Mouse (Mus musculus) kidney, embryonic 14.5 days (tissue): Measurements from ENCODE around the gene Ppard. TPM values are rescaled to one million over a fixed set of nuclear protein-coding genes. Genes with fewer than 3 reads are reported as not detected.

Experiments used
- ATAC-seq: fragments of 200-750 bp; cut with Nextera tagmentation; 2 replicates; pipeline ENCODE4 v1.8.0; 2017; ENCODE audit warnings: moderate number of reproducible peaks, mild to moderate bottlenecking, moderate TSS enrichment, moderate library complexity; ENCODE audit not compliant: low FRiP score, low TSS enrichment
- H3K27ac ChIP-seq: fragments of 300-500 bp; sonication (generic); 2 replicates; pipeline ENCODE4 v1.5.1; 2014; ENCODE audit warnings: low read depth, mild to moderate bottlenecking, low read length, moderate library complexity, mixed read lengths
- H3K27me3 ChIP-seq: fragments of 300-500 bp; sonication (generic); 2 replicates; pipeline ENCODE4 v1.6.1; 2014; ENCODE audit warnings: mild to moderate bottlenecking, low read length; ENCODE audit not compliant: control insufficient read depth, insufficient read depth
- H3K36me3 ChIP-seq: fragments of 300-500 bp; sonication (generic); 2 replicates; pipeline ENCODE4 v1.6.1; 2014; ENCODE audit warnings: low read length, mixed read lengths; ENCODE audit not compliant: control insufficient read depth, insufficient read depth
- H3K4me1 ChIP-seq: fragments of 300-500 bp; sonication (generic); 2 replicates; pipeline ENCODE4 v1.6.1; 2014; ENCODE audit warnings: low read length, mixed read lengths; ENCODE audit not compliant: control insufficient read depth, insufficient read depth
- H3K4me2 ChIP-seq: fragments of 300-500 bp; sonication (generic); replicated peaks from 2 replicates; pipeline ENCODE4 v1.6.1; 2014; ENCODE audit warnings: low read depth, mild to moderate bottlenecking, low read length
- H3K4me3 ChIP-seq: fragments of 300-500 bp; sonication (generic); 2 replicates; pipeline ENCODE4 v1.5.1; 2014; ENCODE audit warnings: mild to moderate bottlenecking, low read length
- H3K9ac ChIP-seq: fragments of 300-500 bp; sonication (generic); 2 replicates; pipeline ENCODE4 v1.6.1; 2014; ENCODE audit warnings: low read depth, mild to moderate bottlenecking, low read length, moderate library complexity
- H3K9me3 ChIP-seq: fragments of 300-500 bp; sonication (generic); 2 replicates; pipeline ENCODE4 v1.6.1; 2016; ENCODE audit warnings: low read length; ENCODE audit not compliant: control insufficient read depth
- WGBS: fragments of 180-500 bp; shearing (Covaris S2); extraction: QIAGEN DNeasy Blood & Tissue Kit; methylation state at CpG from one replicate; pipeline ENCODE4 v1.1.7; 2014; 5-methylcytosine and 5-hydroxymethylcytosine counted together
- polyA plus RNA-seq: library from polyadenylated mRNA; unstranded; fragments of >200 nt; fragmentation: Nextera tagmentation; extraction: Ambion mirVana; gene quantifications from 2 replicates; pipeline ENCODE4 v1.2.1, GENCODE M21; 2014

Gene Ppard
- polyA plus RNA-seq, 1 experiment from 2014 or later: 2.3 TPM

- no peak overlapping the region for H3K4me2 ChIP-seq
- no peak overlapping the region for H3K27ac ChIP-seq
- H3K9me3 ChIP-seq: no peaks in the 10 kb centered on the region
- H3K36me3 ChIP-seq: no peaks in the 10 kb centered on the region
- no peak overlapping the region for H3K4me3 ChIP-seq
- no peak for ATAC-seq
- H3K4me1 ChIP-seq: peaks cover 53% of the 10 kb centered on the region
- no peak overlapping the region for H3K9ac ChIP-seq
- 26% methylated on average over 5 of the region's 5 CpGs for WGBS
- no peaks in the 10 kb centered on the region for H3K27me3 ChIP-seq
Observed at GRCm38 (mm10) chr17:28280831-28281377, 48.4 kb downstream of the Ppard start.

- Histone ChIP-seq H3K4me1 (peaks cover 62% of the 10 kb centered on the region), H3K4me3 (no peak overlapping the region)
Observed at GRCm38 (mm10) chr17:28281866-28282441, 49.5 kb downstream of the Ppard start.

GRCm38 (mm10) chr17:28283199-28283598, 50.7 kb downstream of the Ppard start:
- Histone ChIP-seq H3K4me2 (no peak overlapping the region), H3K4me1 (peaks cover 65% of the 10 kb centered on the region)
- 78% methylated on average over 10 of the region's 10 CpGs for WGBS

More at GRCm38 (mm10) chr17:28281866-28282441, 49.5 kb downstream of the Ppard start:
- Histone ChIP-seq H3K4me2 (no peak overlapping the region), H3K36me3 (no peaks in the 10 kb centered on the region), H3K27me3 (no peaks in the 10 kb centered on the region), H3K9ac (no peak overlapping the region), H3K9me3 (no peaks in the 10 kb centered on the region), H3K27ac (no peak overlapping the region)
- 93% methylated on average over 7 of the region's 7 CpGs for WGBS
- ATAC-seq: no peak

DNA sequence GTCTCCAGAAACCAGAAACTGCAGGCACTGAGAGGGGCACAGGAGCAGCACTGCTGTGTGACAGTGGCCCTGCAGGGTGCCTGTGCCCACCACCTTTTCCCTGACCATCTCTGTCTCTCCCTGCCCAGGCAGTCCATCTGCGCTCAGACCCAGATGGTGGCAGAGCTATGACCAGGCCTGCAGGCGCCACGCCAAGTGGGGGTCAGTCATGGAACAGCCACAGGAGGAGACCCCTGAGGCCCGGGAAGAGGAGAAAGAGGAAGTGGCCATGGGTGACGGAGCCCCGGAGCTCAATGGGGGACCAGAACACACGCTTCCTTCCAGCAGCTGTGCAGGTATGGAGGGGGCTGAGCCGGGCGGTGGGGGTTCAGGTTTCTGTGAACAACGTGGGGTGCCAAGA, 53.6 kb downstream of the Ppard start:
- WGBS: 59% methylated on average over 10 of the region's 10 CpGs
- Histone ChIP-seq H3K36me3 (no peaks in the 10 kb centered on the region), H3K27ac (0 out of 2 replicates have a peak overlapping the region, but pooled peaks have one; percentile 14)

More at GRCm38 (mm10) chr17:28283199-28283598, 50.7 kb downstream of the Ppard start:
- H3K4me3 ChIP-seq: no peak overlapping the region
- no peak overlapping the region for H3K27ac ChIP-seq
- no peaks in the 10 kb centered on the region for H3K36me3 ChIP-seq
- no peak for ATAC-seq
- no peaks in the 10 kb centered on the region for H3K27me3 ChIP-seq
- H3K9ac ChIP-seq: no peak overlapping the region
- H3K9me3 ChIP-seq: no peaks in the 10 kb centered on the region

DNA sequence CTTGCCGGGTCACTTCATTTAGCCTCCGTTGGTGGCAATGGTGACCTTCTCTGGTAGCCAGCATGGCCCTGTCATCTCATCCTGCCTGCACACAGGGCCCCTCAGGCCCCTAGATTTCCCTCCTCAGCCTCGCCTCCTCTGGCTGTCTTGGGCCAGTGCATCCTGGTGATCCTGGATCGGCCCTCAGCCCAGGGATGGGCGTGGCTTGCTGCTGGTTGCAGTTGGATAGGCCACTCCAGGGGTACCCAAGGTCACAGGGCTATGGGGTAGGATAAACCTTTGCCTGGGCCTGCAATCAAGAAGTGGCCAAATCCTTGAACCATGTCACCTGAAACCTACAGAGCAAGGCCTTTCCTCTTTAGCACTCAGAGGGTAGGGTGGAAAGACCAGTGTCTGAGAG, 54.5 kb downstream of the Ppard start:
- H3K4me3 ChIP-seq: no peak overlapping the region
- no peaks in the 10 kb centered on the region for H3K36me3 ChIP-seq
- peaks cover 37% of the 10 kb centered on the region for H3K4me1 ChIP-seq
- peak; percentile 30; the same call in 1 of the 2 replicates for ATAC-seq
- H3K4me2 ChIP-seq: no peak overlapping the region
- H3K27ac ChIP-seq: no peak overlapping the region
- whole genome bisulfite sequencing: 25% methylated on average over 5 of the region's 5 CpGs
- no peaks in the 10 kb centered on the region for H3K27me3 ChIP-seq
- H3K9ac ChIP-seq: no peak overlapping the region
- H3K9me3 ChIP-seq: no peaks in the 10 kb centered on the region

More for the DNA sequence above, 53.6 kb downstream of the Ppard start:
- ATAC-seq: 0 out of 2 replicates have a peak, but pooled peaks have one; percentile 2
- Histone ChIP-seq H3K9ac (0 out of 2 replicates have a peak overlapping the region, but pooled peaks have one; percentile 40), H3K4me1 (peaks cover 42% of the 10 kb centered on the region), H3K27me3 (no peaks in the 10 kb centered on the region), H3K9me3 (no peaks in the 10 kb centered on the region), H3K4me2 (no peak overlapping the region), H3K4me3 (no peak overlapping the region)

DNA sequence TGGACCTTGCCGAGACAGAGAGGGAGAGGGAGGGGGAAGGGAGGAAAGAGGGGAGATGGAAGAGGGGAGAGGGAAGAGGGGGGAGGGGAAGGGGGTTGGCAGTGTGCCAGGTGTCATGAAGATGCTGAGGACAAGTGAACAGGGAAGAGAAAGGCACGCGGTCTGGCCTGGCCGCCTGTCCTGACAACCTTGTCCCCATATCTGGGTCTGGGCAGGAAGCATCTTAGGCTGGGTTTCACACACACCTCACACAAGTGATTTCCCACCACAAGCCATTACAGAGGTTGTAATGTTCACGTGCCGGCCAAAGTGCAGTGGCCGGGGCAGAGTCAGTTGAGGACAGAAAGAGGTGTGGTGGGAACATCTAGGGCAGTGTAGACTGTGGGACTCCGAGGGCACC, 55.1 kb downstream of the Ppard start:
- ATAC-seq: no peak
- Histone ChIP-seq H3K9me3 (no peaks in the 10 kb centered on the region; the same call in 1 of the 2 replicates), H3K27me3 (no peaks in the 10 kb centered on the region), H3K9ac (no peak overlapping the region), H3K4me3 (no peak overlapping the region), H3K4me1 (peaks cover 37% of the 10 kb centered on the region), H3K36me3 (no peaks in the 10 kb centered on the region), H3K4me2 (no peak overlapping the region), H3K27ac (no peak overlapping the region)
- WGBS: 67% methylated on average over 8 of the region's 8 CpGs

GRCm38 (mm10) chr17:28287980-28288379, 55.5 kb downstream of the Ppard start:
- H3K36me3 ChIP-seq: no peaks in the 10 kb centered on the region
- peaks cover 37% of the 10 kb centered on the region for H3K4me1 ChIP-seq
- 63% methylated on average over 5 of the region's 5 CpGs for WGBS
- no peak overlapping the region for H3K4me2 ChIP-seq
- H3K27me3 ChIP-seq: no peaks in the 10 kb centered on the region
- ATAC-seq: no peak
- no peaks in the 10 kb centered on the region; the same call in 1 of the 2 replicates for H3K9me3 ChIP-seq
- H3K27ac ChIP-seq: no peak overlapping the region
- H3K9ac ChIP-seq: no peak overlapping the region
- H3K4me3 ChIP-seq: no peak overlapping the region

GRCm38 (mm10) chr17:28290262-28290661, 57.8 kb downstream of the Ppard start:
- Histone ChIP-seq H3K9ac (no peak overlapping the region), H3K27me3 (no peaks in the 10 kb centered on the region), H3K36me3 (no peaks in the 10 kb centered on the region), H3K27ac (no peak overlapping the region), H3K9me3 (no peaks in the 10 kb centered on the region; the same call in 1 of the 2 replicates), H3K4me2 (no peak overlapping the region), H3K4me3 (no peak overlapping the region), H3K4me1 (peaks cover 31% of the 10 kb centered on the region)
- ATAC-seq: no peak
- WGBS: 81% methylated on average over 3 of the region's 3 CpGs

GRCm38 (mm10) chr17:28290671-28291070, 58.2 kb downstream of the Ppard start:
- Histone ChIP-seq H3K27me3 (no peaks in the 10 kb centered on the region), H3K36me3 (no peaks in the 10 kb centered on the region), H3K9me3 (no peaks in the 10 kb centered on the region; the same call in 1 of the 2 replicates), H3K4me1 (peaks cover 29% of the 10 kb centered on the region), H3K4me3 (no peak overlapping the region), H3K4me2 (no peak overlapping the region), H3K9ac (no peak overlapping the region), H3K27ac (no peak overlapping the region)
- ATAC-seq: no peak
- 75% methylated on average over 11 of the region's 11 CpGs for WGBS
